Mouse (Mus musculus) bone marrow, adult 2 months (tissue): Measurements from ENCODE around the gene Gm10778. TPM values are rescaled to one million over a fixed set of nuclear protein-coding genes. Genes with fewer than 3 reads are reported as not detected.
"Not testable (repeated sequence)": the region's sequence is repeated elsewhere in the genome, so short reads cannot be mapped to it uniquely, and the experiment has no call there.

ENCODE experiments used
- H3K27ac ChIP-seq: fragments of 200-500 bp; 2 replicates; pipeline ENCODE4 v1.5.1; 2012; ENCODE audit warnings: low read depth, mild to moderate bottlenecking, control low read depth, inconsistent platforms, low read length; ENCODE audit not compliant: control insufficient read depth, poor library complexity, insufficient read depth
- H3K4me1 ChIP-seq: fragments of 200-500 bp; 2 replicates; pipeline ENCODE4 v1.6.1; 2011; ENCODE audit warnings: low read length; ENCODE audit not compliant: control insufficient read depth, insufficient read depth
- H3K4me3 ChIP-seq: fragments of 200-500 bp; replicated peaks from 2 replicates; pipeline ENCODE3; 2011; ENCODE audit warnings: mild to moderate bottlenecking, low read depth, low read length, control low read depth; ENCODE audit not compliant: control insufficient read depth
- CTCF ChIP-seq: fragments of 200-500 bp; IDR thresholded peaks from 2 replicates; pipeline ENCODE4 v1.5.1; 2011; ENCODE audit warnings: low read length, control low read depth; ENCODE audit not compliant: control insufficient read depth, insufficient read depth
- POLR2A ChIP-seq: fragments of 200-500 bp; IDR thresholded peaks from 2 replicates; pipeline ENCODE4 v1.6.1; 2011; ENCODE audit warnings: low read depth, mild to moderate bottlenecking, control low read depth, low read length, borderline replicate concordance; ENCODE audit not compliant: control insufficient read depth
- WGBS: fragments of 180-500 bp; shearing (Covaris S2); methylation state at CpG from one replicate; pipeline ENCODE4 v1.1.7; 2018; 5-methylcytosine and 5-hydroxymethylcytosine counted together
- polyA plus RNA-seq: library from polyadenylated mRNA; stranded (reverse); fragments of >200 nt; gene quantifications from 2 replicates; pipeline ENCODE4 v1.2.4, GENCODE M21; 2011; ENCODE audit warnings: low replicate concordance; ENCODE audit not compliant: missing spikeins, insufficient read depth, insufficient read length

Gm10778 gene
- polyA plus RNA-seq, 1 experiment = not detected

DNA sequence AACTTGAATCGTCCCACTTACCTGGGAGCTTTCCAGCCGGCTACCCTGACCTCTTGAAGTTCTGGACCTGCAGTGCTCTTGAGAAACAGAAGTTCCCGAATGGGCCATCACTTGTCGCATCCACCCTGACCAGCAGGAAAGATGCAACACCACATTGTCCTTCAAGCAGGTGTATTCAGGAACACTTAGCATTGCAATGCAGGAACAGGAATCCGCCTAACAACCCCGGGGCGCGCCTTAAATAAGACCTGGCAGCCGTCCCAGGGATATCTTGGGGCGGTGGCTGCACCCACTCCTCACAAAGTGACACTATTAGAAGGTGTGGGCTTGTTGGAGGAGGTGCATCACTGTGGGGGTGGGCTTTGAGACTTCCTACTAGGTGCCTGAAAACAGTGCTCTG lies 6.3 kb downstream of the Gm10778 start:
- 91% methylated on average over 10 of the region's 10 CpGs for WGBS
- Histone ChIP-seq H3K4me1 (no peaks in the 10 kb centered on the region), H3K4me3 (no peak overlapping the region), H3K27ac (no peak overlapping the region; the same call in 1 of the 2 replicates)
- no peak for TF ChIP-seq POLR2A
- no peak for TF ChIP-seq CTCF

DNA sequence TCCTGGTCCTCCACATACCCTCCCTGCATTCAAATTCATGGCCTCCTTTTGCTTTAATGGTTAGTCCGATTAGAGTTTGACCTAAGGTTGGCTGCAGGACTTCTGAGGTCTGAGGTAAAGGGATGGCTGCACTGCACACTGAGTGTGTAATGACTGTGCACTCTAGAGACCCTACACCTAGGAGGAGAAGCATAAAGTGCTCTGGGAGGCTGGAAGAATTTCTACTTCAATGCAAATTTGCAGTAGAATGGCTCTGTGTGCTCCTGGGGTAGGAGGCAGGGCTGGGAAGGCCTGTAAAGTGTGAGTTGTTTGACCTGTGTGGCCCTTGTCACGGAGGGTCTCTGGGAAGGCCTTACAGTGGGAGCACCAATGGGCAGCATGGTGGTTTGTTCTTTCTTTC lies 7.3 kb downstream of the Gm10778 start:
- WGBS = 89% methylated on average over 2 of the region's 2 CpGs
- no peak overlapping the region for H3K27ac ChIP-seq
- no peak for TF ChIP-seq POLR2A
- H3K4me3 ChIP-seq = no peak overlapping the region
- H3K4me1 ChIP-seq = no peaks in the 10 kb centered on the region

DNA sequence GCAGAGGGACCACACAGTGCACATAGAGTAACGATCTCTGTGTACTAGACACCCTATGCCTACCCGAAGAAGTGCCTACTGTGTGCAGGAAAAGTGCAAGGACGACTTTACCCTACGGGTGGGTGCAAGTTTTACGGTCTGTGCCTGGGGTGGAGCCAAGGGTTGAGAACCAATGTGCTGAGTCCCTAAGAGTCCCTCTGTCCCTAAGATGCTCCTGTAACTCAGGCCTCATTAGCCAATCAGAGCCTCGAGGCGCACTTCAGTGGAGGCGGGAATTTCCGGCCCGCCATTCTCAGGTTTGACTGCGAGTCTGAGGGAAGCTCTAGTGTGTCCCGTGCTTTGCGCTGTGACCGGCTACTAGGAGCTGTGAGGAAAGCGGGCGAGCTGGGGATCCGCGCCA lies 38.3 kb downstream of the Gm10778 start:
- WGBS = no CpG with 5 or more reads among the region's 18 CpGs
- H3K4me1 ChIP-seq, H3K4me3 ChIP-seq, H3K27ac ChIP-seq: not testable (repeated sequence)

DNA sequence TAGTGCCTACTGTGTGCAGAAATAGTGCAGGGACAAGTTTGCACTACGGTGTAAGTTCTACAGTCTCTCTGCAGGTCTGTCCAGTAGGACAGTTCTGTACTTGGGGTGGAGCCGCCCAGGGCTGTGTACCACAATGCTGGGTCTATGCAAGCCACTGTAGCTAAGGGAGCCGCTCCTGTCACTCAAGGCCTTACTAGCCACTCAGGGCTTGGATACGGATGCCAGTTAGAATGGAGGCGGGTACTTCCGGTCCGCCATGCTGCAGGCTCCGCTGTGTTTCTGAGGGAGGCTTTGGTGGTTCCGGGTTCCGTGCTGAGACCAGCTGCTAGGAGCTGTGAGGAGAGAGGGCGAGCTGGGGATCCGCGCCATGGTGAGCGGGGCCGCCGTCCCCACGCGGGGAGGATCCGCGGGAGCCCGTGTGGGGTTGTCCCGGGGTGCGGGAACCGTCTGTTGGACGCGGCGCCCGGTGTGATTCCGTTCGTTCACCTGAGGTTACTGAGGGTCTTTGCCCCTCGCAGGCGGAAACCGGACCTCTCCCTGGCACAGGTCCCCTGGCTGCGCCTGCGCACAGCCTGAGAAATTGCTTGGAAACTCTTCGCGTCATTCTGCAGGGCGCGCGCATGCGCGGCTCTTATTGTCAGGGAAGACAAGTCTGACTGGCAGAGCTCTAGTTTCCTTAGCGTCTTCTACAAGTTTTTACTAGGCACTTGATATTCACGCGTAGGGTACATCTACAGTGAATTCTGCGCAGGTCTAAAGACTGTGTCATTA lies 55.9 kb downstream of the Gm10778 start, which contains the start of gene Zfp433:
Zfp433 (plus strand) TSS at position 295 of the 771 bp plus-strand sequence.
- H3K4me3 ChIP-seq, H3K4me1 ChIP-seq, H3K27ac ChIP-seq: not testable (repeated sequence)
- WGBS = no CpG with 5 or more reads among the region's 46 CpGs

Other genes with a start within 250 kb of the Gm10778 start
- 5.1 and 14.5 TPM in 2 replicates for gene Nfic, start 193.4 kb upstream of the Gm10778 start, polyA plus RNA-seq
- gene Celf5, start 166.3 kb upstream of the Gm10778 start, polyA plus RNA-seq = 0.72 TPM in 1 of 2 replicates, not detected in the other
- gene Ncln, start 152.7 kb upstream of the Gm10778 start, polyA plus RNA-seq = 30.2 and 61.0 TPM in 2 replicates
- gene S1pr4, start 148.9 kb upstream of the Gm10778 start, polyA plus RNA-seq = 7.6 and 15.8 TPM in 2 replicates
- 5.4 and 9.4 TPM in 2 replicates for gene Gna15, start 124.8 kb upstream of the Gm10778 start, polyA plus RNA-seq
- 12.3 and 23.8 TPM in 2 replicates for gene Gna11, start 103.9 kb upstream of the Gm10778 start, polyA plus RNA-seq
- 183 and 306 TPM in 2 replicates for gene Aes, start 89.6 kb upstream of the Gm10778 start, polyA plus RNA-seq
- 18.5 and 41.7 TPM in 2 replicates for gene Tle2, start 74.5 kb upstream of the Gm10778 start, polyA plus RNA-seq
- gene Tle6, start 48.0 kb upstream of the Gm10778 start, polyA plus RNA-seq = 23.2 and 27.8 TPM in 2 replicates
- 3.9 and 6.6 TPM in 2 replicates for gene BC025920, start 42.8 kb upstream of the Gm10778 start, polyA plus RNA-seq
- 7.7 and 16.8 TPM in 2 replicates for gene Sirt6, start 21.3 kb upstream of the Gm10778 start, polyA plus RNA-seq
- 5.3 and 11.1 TPM in 2 replicates for gene Ankrd24, start 20.5 kb upstream of the Gm10778 start, polyA plus RNA-seq
- gene Zfp433, start 55.8 kb downstream of the Gm10778 start, polyA plus RNA-seq = not detected in 2 replicates
- gene Gm3055, start 122.1 kb downstream of the Gm10778 start, polyA plus RNA-seq = 2.0 TPM in 1 of 2 replicates, not detected in the other
- 0.85 and 1.0 TPM in 2 replicates for gene Gm4767, start 163.1 kb downstream of the Gm10778 start, polyA plus RNA-seq
- gene Gm32687, start 214.9 kb downstream of the Gm10778 start, polyA plus RNA-seq = 1.0 and 5.6 TPM in 2 replicates